19 mouse cellular contexts compared by ENCODE assay signal in the genomic region with DNA sequence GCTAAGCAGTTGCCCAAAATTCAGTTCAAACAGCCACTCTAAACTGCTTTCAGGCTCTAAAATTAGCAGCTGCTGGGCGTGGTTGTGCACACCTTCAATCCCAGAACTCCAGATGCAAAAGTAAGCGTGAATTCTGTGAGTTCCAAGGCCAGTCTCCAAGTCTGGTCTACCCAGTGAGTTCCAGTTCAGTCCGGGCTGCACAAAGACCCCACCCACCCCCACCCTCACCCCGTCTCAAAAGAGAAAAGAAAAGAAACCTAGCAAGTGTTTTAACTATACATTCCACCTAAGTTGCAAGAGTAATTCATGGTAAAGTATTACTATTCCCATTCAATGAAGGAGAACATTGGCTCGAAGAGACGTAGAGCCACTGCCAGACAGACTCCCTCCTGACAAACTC.
"Had no signal": no experiment of that assay in that cellular context is flagged by ENCODE, and none has a peak within 500 bp of the region (broad histone marks: within the 10 kb centered on the region; RNA-seq: fewer than 3 reads in every experiment).

No protein-coding gene starts in this region.

- H3K27ac ChIP-seq: macrophage; midbrain, embryonic 13.5 days; neural tube, embryonic 13.5 days; neural tube, embryonic 15.5 days had no signal

- ATAC-seq: midbrain, embryonic 13.5 days; midbrain, embryonic 16.5 days had no signal

- H3K27me3 ChIP-seq: neural tube, embryonic 13.5 days; neural tube, embryonic 15.5 days had no signal

- H3K9ac ChIP-seq: lung, embryonic 14.5 days; midbrain, embryonic 13.5 days; neural tube, embryonic 13.5 days; neural tube, embryonic 15.5 days had no signal

- H3K4me1 ChIP-seq: megakaryocyte, embryonic 14.5 days; midbrain, embryonic 13.5 days; neural tube, embryonic 13.5 days; neural tube, embryonic 15.5 days had no signal

- H3K4me3 ChIP-seq: megakaryocyte, embryonic 14.5 days; midbrain, embryonic 13.5 days; myocyte; neural tube, embryonic 13.5 days; neural tube, embryonic 15.5 days had no signal

- H3K4me2 ChIP-seq: lung, embryonic 14.5 days; midbrain, embryonic 11.5 days; midbrain, embryonic 13.5 days; neural tube, embryonic 13.5 days; neural tube, embryonic 15.5 days had no signal

- DNase-seq: lung, adult 18-20 months; lung, postnatal 14 days; retina, postnatal 1 day; right cerebral cortex, adult 18-20 months; right cerebral cortex, postnatal 25 days; right cerebral cortex, postnatal 4 days; spleen, adult 18-20 months; thymus, adult 18-20 months; thymus, postnatal 14 days; thymus, postnatal 36 days had no signal

- H3K36me3 ChIP-seq: midbrain, embryonic 13.5 days; neural tube, embryonic 13.5 days; neural tube, embryonic 15.5 days had no signal

- H3K9me3 ChIP-seq: megakaryocyte, embryonic 14.5 days; midbrain, embryonic 13.5 days; neural tube, embryonic 13.5 days; neural tube, embryonic 15.5 days had no signal
